Mouse (Mus musculus) gonadal fat pad, adult 2 months (tissue): ENCODE results near the gene Borcs8. TPM values are rescaled to one million over a fixed set of nuclear protein-coding genes. Genes with fewer than 3 reads are reported as not detected.

Experiments used
- DNase-seq: peaks from one replicate; pipeline ENCODE4 v3.0.0-alpha.2; 2012; ENCODE audit warnings: low read depth
- polyA plus RNA-seq: library from polyadenylated mRNA; depleted of rRNA; stranded (reverse); fragments of >200 nt; gene quantifications from 2 replicates; pipeline ENCODE4 v1.2.3, GENCODE M21; 2012; rRNA removed

Borcs8 gene
- polyA plus RNA-seq, 1 experiment = 103 TPM

DNA sequence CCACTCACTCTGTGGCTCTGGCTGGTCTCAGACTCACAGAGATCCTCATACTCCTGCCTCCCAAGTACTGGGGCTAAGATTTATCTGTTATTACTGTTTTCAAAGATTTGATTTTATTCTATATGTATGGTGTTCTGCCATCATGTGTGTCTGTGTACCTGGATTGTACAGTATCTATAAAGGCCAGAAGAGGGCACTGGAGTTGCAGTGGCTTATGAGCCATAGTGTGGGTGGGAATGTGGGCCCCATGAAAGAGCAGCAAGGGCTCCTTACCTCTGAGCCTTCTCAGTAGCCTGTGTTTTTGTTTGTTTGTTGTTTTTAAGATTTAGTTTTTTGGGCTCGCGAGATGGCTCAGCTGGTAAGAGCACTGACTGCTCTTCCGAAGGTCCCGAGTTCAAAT is 39.8 kb downstream of the Borcs8 start:
- DNase-seq = no peak

- no peak for DNase-seq
These were observed 42.1 kb downstream of the Borcs8 start for GRCm38 (mm10) chr8:70181212-70181902.

DNA sequence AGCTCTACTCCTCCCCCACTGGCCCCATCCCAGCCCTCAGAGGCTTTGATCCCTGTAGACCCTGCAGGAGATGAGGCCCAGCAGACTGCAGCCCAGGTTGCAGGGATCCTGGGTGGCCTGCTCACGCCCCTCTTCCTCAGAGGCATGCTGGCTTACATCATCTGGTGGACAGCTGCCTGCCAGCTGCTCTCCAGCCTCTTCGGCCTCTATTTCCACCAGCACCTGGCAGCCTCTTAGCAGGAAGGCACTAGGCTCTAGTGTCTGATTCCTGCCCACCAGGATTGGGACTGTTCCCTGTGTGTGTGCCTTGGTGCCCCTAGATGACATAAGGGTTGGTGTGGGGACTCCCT is 42.6 kb downstream of the Borcs8 start:
- DNase-seq = no peak

DNA sequence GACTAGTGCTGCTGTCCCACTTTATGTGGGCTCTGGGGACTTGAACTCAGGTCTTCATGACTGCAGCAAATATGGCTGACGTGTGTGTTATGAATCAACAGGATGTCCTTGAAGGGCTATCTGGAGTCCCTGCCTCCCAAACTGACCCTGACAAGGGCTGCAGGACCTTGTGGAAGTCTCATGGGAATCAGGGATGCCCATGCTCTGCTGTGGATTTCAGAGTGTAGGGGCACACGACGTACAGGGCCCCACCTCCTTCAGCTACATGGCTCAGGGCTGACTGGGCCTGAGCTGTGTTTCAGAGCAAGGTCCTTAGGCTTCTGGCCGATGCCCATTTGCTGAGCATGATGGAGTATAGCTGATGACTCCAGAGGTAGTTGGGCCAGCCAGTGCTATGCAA is 43.9 kb downstream of the Borcs8 start:
- no peak for DNase-seq

GRCm38 (mm10) chr8:70188707-70189106 is 49.4 kb downstream of the Borcs8 start:
- no peak for DNase-seq

- DNase-seq = no peak
These were observed 53.9 kb downstream of the Borcs8 start for GRCm38 (mm10) chr8:70193238-70193637.

DNA sequence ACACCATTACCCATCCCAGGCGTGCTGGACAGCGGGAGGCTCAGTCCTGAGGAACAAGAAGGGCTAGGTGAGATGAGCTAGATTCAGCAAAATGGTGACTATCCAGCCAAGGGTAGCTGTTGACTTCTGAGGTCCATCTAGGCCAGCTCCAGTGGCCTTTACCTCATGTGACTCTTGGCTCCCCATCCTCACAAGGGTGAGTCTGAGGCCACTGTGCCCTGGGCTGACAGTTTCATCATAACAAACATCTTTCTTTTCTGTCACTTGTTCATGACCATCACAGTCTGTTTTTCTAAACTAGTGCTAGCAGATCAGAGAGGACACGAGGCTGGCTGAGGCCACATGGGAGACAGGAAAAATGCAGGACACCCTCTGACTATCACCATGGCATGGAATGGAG is 54.9 kb downstream of the Borcs8 start:
- DNase-seq = no peak

- no peak for DNase-seq
These were observed 56.5 kb downstream of the Borcs8 start for GRCm38 (mm10) chr8:70195762-70196161.

Other genes starting within 250 kb of the Borcs8 start
- 10.3 and 13.0 TPM in 2 replicates for gene Tssk6, start 237.3 kb upstream of the Borcs8 start, polyA plus RNA-seq
- 106 and 123 TPM in 2 replicates for gene Ndufa13, start 236.9 kb upstream of the Borcs8 start, polyA plus RNA-seq
- 3.7 and 4.8 TPM in 2 replicates for gene Yjefn3, start 236.8 kb upstream of the Borcs8 start, polyA plus RNA-seq
- 51.1 and 68.3 TPM in 2 replicates for gene Gatad2a, start 143.1 kb upstream of the Borcs8 start, polyA plus RNA-seq
- 64.8 and 71.9 TPM in 2 replicates for gene Mau2, start 96.8 kb upstream of the Borcs8 start, polyA plus RNA-seq
- 11.2 and 11.8 TPM in 2 replicates for gene Sugp1, start 96.7 kb upstream of the Borcs8 start, polyA plus RNA-seq
- 1.1 and 2.1 TPM in 2 replicates for gene Tm6sf2, start 66.6 kb upstream of the Borcs8 start, polyA plus RNA-seq
- gene Hapln4, start 56.0 kb upstream of the Borcs8 start, polyA plus RNA-seq = 0.09 and 0.14 TPM in 2 replicates
- 0.32 and 1.6 TPM in 2 replicates for gene Ncan, start 18.6 kb upstream of the Borcs8 start, polyA plus RNA-seq
- 16.6 and 20.4 TPM in 2 replicates for gene Nr2c2ap, start 8.2 kb upstream of the Borcs8 start, polyA plus RNA-seq
- 23.4 and 23.8 TPM in 2 replicates for gene Rfxank, start 345 bp upstream of the Borcs8 start, polyA plus RNA-seq
- 0.08 and 0.36 TPM in 2 replicates for gene Mef2b, start 212 bp downstream of the Borcs8 start, polyA plus RNA-seq
- 73.5 and 96.4 TPM in 2 replicates for gene Tmem161a, start 32.9 kb downstream of the Borcs8 start, polyA plus RNA-seq
- gene Slc25a42, start 72.8 kb downstream of the Borcs8 start, polyA plus RNA-seq = 33.9 and 43.1 TPM in 2 replicates
- 31.4 and 42.5 TPM in 2 replicates for gene Sugp2, start 94.7 kb downstream of the Borcs8 start, polyA plus RNA-seq
- gene Armc6, start 95.0 kb downstream of the Borcs8 start, polyA plus RNA-seq = 12.0 and 14.1 TPM in 2 replicates
- 55.2 and 64.2 TPM in 2 replicates for gene Homer3, start 143.3 kb downstream of the Borcs8 start, polyA plus RNA-seq
- 54.0 and 54.2 TPM in 2 replicates for gene Ddx49, start 163.0 kb downstream of the Borcs8 start, polyA plus RNA-seq
- gene Cope, start 163.0 kb downstream of the Borcs8 start, polyA plus RNA-seq = 491 and 497 TPM in 2 replicates
- 0.86 and 1.9 TPM in 2 replicates for gene Cers1, start 176.3 kb downstream of the Borcs8 start, polyA plus RNA-seq
- 0.43 TPM in 1 of 2 replicates, not detected in the other for gene Gdf1, start 190.3 kb downstream of the Borcs8 start, polyA plus RNA-seq
- gene Upf1, start 213.8 kb downstream of the Borcs8 start, polyA plus RNA-seq = 20.1 and 34.5 TPM in 2 replicates
- gene Comp, start 234.1 kb downstream of the Borcs8 start, polyA plus RNA-seq = 1.7 and 4.6 TPM in 2 replicates